26 mouse cellular contexts compared by ENCODE assay signal in genomic region chrX:150541684-150542083, GRCm38 (mm10). TPM values are rescaled to one million over a fixed set of nuclear protein-coding genes. Genes with fewer than 3 reads are reported as not detected.
"Had no signal": no experiment of that assay in that cellular context is flagged by ENCODE, and none has a peak within 500 bp of the region (broad histone marks: within the 10 kb centered on the region; RNA-seq: fewer than 3 reads in every experiment).

No protein-coding gene starts in this region.

- H3K9ac ChIP-seq: embryonic facial prominence, embryonic 12.5 days; embryonic facial prominence, embryonic 13.5 days; embryonic facial prominence, embryonic 15.5 days; forebrain, embryonic 12.5 days; forebrain, embryonic 13.5 days; forebrain, embryonic 15.5 days; forebrain, postnatal 0 days had no signal

- H3K4me1 ChIP-seq: embryonic facial prominence, embryonic 10.5 days; embryonic facial prominence, embryonic 12.5 days; embryonic facial prominence, embryonic 13.5 days; embryonic facial prominence, embryonic 15.5 days; forebrain, embryonic 12.5 days; forebrain, embryonic 13.5 days; forebrain, embryonic 15.5 days; heart, embryonic 10.5 days had no signal

- H3K36me3 ChIP-seq: embryonic facial prominence, embryonic 12.5 days; embryonic facial prominence, embryonic 15.5 days; forebrain, embryonic 12.5 days; forebrain, embryonic 15.5 days had no signal

- H3K4me3 ChIP-seq: embryonic facial prominence, embryonic 10.5 days; embryonic facial prominence, embryonic 12.5 days; embryonic facial prominence, embryonic 13.5 days; embryonic facial prominence, embryonic 15.5 days; erythroblast, embryonic 14.5 days; forebrain, embryonic 12.5 days; forebrain, embryonic 13.5 days; forebrain, embryonic 15.5 days; gastrocnemius, adult 2 months; heart, adult 2 months; heart, embryonic 10.5 days had no signal

- H3K9me3 ChIP-seq: embryonic facial prominence, embryonic 12.5 days; embryonic facial prominence, embryonic 13.5 days; embryonic facial prominence, embryonic 15.5 days; forebrain, embryonic 12.5 days; forebrain, embryonic 13.5 days; forebrain, embryonic 15.5 days; heart, embryonic 10.5 days had no signal

- DNase-seq: cerebellum, adult 9-10 months; cerebellum, adult 9-11 months; cerebellum, postnatal 10 days; cerebellum, postnatal 14 days; cerebellum, postnatal 25 days; cerebellum, postnatal 36 days; embryo, embryonic 11 days; forebrain, postnatal 0 days; gastrocnemius, adult 2 months; gastrocnemius, postnatal 10 days; gastrocnemius, postnatal 14 days; gastrocnemius, postnatal 25 days; gastrocnemius, postnatal 36 days; heart, adult 11 months; heart, adult 18-20 months; heart, adult 2 months had no signal

- H3K27me3 ChIP-seq: embryonic facial prominence, embryonic 12.5 days; embryonic facial prominence, embryonic 15.5 days; forebrain, embryonic 12.5 days; forebrain, embryonic 13.5 days; forebrain, embryonic 15.5 days had no signal

- H3K27ac ChIP-seq: embryonic facial prominence, embryonic 10.5 days; embryonic facial prominence, embryonic 12.5 days; embryonic facial prominence, embryonic 13.5 days; embryonic facial prominence, embryonic 15.5 days; forebrain, embryonic 12.5 days; forebrain, embryonic 13.5 days; forebrain, embryonic 15.5 days; gastrocnemius, adult 2 months; heart, adult 2 months; heart, embryonic 10.5 days had no signal

RNA-seq across cellular contexts. Expression of gene Alas2, which starts 5.5 kb away (rescaled TPM):
- total RNA-seq: granulocyte monocyte progenitor cell, adult 5-6 weeks had no signal
